Comparison of ENCODE assay signal across 8 mouse cellular contexts in genomic region chr3:89177242-89178106, GRCm38 (mm10). TPM values are rescaled to one million over a fixed set of nuclear protein-coding genes. Genes with fewer than 3 reads are reported as not detected.
DNase-seq lines count a peak whose midpoint lies in the region; ATAC-seq and TF ChIP-seq lines count a peak whose summit lies in the region.

Scamp3 (plus strand) TSS chr3:89177473.

- DNase-seq in c-Kit-positive CD71-positive TER-119-positive erythroid progenitor cells, embryonic 14.5 days (ENCODE audit: low spot score) = peak; percentile 95
- DNase-seq in heart, postnatal 0 days (ENCODE audit: low spot score) = peak; percentile 97
- peak; percentile 87 to 91 for DNase-seq in kidney, postnatal 4 days

- WGBS in forebrain, embryonic 12.5 days = under 1% methylated on average over 43 of the region's 43 CpGs
- under 1% methylated on average over 43 of the region's 43 CpGs for WGBS in heart, postnatal 0 days
- under 1% methylated on average over 43 of the region's 43 CpGs for WGBS in liver, embryonic 16.5 days (ENCODE audit: insufficient replicate concordance)
- WGBS in neural tube, embryonic 13.5 days = 0% methylated on average over 43 of the region's 43 CpGs

- H3K4me1 ChIP-seq in E14TG2a.4 (replicated peaks; ENCODE audit: low read depth, low read length) = peaks cover 48% of the 10 kb centered on the region
- H3K4me1 ChIP-seq in forebrain, embryonic 12.5 days = peaks cover 22% of the 10 kb centered on the region
- H3K4me1 ChIP-seq in heart, postnatal 0 days (ENCODE audit: control insufficient read depth, insufficient read depth) = peaks cover 9% of the 10 kb centered on the region
- peaks cover 19% of the 10 kb centered on the region for H3K4me1 ChIP-seq in liver, embryonic 16.5 days (ENCODE audit: control insufficient read depth, low read depth, low read length)
- H3K4me1 ChIP-seq in neural tube, embryonic 13.5 days (replicated peaks) = peaks cover 16% of the 10 kb centered on the region
- peaks cover 7% of the 10 kb centered on the region; the same call in 1 of the 2 replicates for H3K4me1 ChIP-seq in testis, adult 2 months (ENCODE audit: control insufficient read depth, insufficient read depth, low read length)

- no peaks in the 10 kb centered on the region for H3K9me3 ChIP-seq in E14TG2a.4 (ENCODE audit: low read length)
- H3K9me3 ChIP-seq in forebrain, embryonic 12.5 days = no peaks in the 10 kb centered on the region
- H3K9me3 ChIP-seq in heart, postnatal 0 days (replicated peaks; ENCODE audit: control insufficient read depth, low read length) = no peaks in the 10 kb centered on the region
- H3K9me3 ChIP-seq in liver, embryonic 16.5 days (replicated peaks; ENCODE audit: control insufficient read depth, low read length) = no peaks in the 10 kb centered on the region
- H3K9me3 ChIP-seq in neural tube, embryonic 13.5 days = no peaks in the 10 kb centered on the region

- TF ChIP-seq EP300 in heart, postnatal 0 days (IDR thresholded peaks at IDR 0.05; ENCODE audit: low read depth) = peak; percentile 84

- 0 out of 2 replicates have a peak, but pooled peaks have one; percentile 0 for TF ChIP-seq CTCF in E14TG2a.4 (conservative IDR thresholded peaks at IDR 0.05; ENCODE audit: low read length)
- TF ChIP-seq CTCF in heart, postnatal 0 days (IDR thresholded peaks at IDR 0.05; ENCODE audit: low read depth) = no peak
- TF ChIP-seq CTCF in testis, adult 2 months (IDR thresholded peaks at IDR 0.05; ENCODE audit: control insufficient read depth, insufficient read depth, insufficient replicate concordance, low read depth, low read length) = no peak

- H3K27ac ChIP-seq in forebrain, embryonic 12.5 days = peak within 1 kb of the TSS; percentile 67
- peak within 1 kb of the TSS; percentile 69 for H3K27ac ChIP-seq in heart, postnatal 0 days (ENCODE audit: low read depth)
- H3K27ac ChIP-seq in liver, embryonic 16.5 days (ENCODE audit: low read length) = peak within 1 kb of the TSS; percentile 47
- peak within 1 kb of the TSS; percentile 85 for H3K27ac ChIP-seq in neural tube, embryonic 13.5 days (replicated peaks)
- H3K27ac ChIP-seq in testis, adult 2 months (ENCODE audit: control insufficient read depth, insufficient read depth, low read depth, low read length) = peak within 1 kb of the TSS; percentile 69

- H3K4me2 ChIP-seq in forebrain, embryonic 12.5 days = peak within 1 kb of the TSS; percentile 93
- peak within 1 kb of the TSS; percentile 83 for H3K4me2 ChIP-seq in heart, postnatal 0 days (ENCODE audit: low read depth, low read length)
- H3K4me2 ChIP-seq in liver, embryonic 16.5 days (ENCODE audit: low read depth, low read length) = peak within 1 kb of the TSS; percentile 87
- H3K4me2 ChIP-seq in neural tube, embryonic 13.5 days = peak within 1 kb of the TSS; percentile 95

- peak; percentile 40; the same call in 1 of the 2 replicates for TF ChIP-seq POLR2A in testis, adult 2 months (IDR thresholded peaks at IDR 0.05; ENCODE audit: control insufficient read depth, low read depth, low read length)

- H3K36me3 ChIP-seq in E14TG2a.4 (ENCODE audit: insufficient read depth, low read length) = peaks cover 86% of the 10 kb centered on the region
- peaks cover 79% of the 10 kb centered on the region for H3K36me3 ChIP-seq in forebrain, embryonic 12.5 days (replicated peaks)
- peaks cover 75% of the 10 kb centered on the region for H3K36me3 ChIP-seq in heart, postnatal 0 days (replicated peaks; ENCODE audit: control insufficient read depth, insufficient read depth, low read length)
- peaks cover 46% of the 10 kb centered on the region for H3K36me3 ChIP-seq in liver, embryonic 16.5 days (ENCODE audit: control insufficient read depth, insufficient read depth)
- H3K36me3 ChIP-seq in neural tube, embryonic 13.5 days = peaks cover 77% of the 10 kb centered on the region
- H3K36me3 ChIP-seq in testis, adult 2 months (ENCODE audit: control insufficient read depth, insufficient read depth, low read length) = peaks cover 4% of the 10 kb centered on the region; the same call in 1 of the 2 replicates

- peak within 1 kb of the TSS; percentile 78 for H3K9ac ChIP-seq in forebrain, embryonic 12.5 days
- peak within 1 kb of the TSS; percentile 80 for H3K9ac ChIP-seq in heart, postnatal 0 days (replicated peaks; ENCODE audit: low read depth, low read length)
- peak within 1 kb of the TSS; percentile 72 for H3K9ac ChIP-seq in liver, embryonic 16.5 days (ENCODE audit: low read depth, low read length)
- peak within 1 kb of the TSS; percentile 87 for H3K9ac ChIP-seq in neural tube, embryonic 13.5 days

- H3K27me3 ChIP-seq in E14TG2a.4 (ENCODE audit: insufficient read depth, low read length) = no peaks in the 10 kb centered on the region
- no peaks in the 10 kb centered on the region for H3K27me3 ChIP-seq in forebrain, embryonic 12.5 days
- no peaks in the 10 kb centered on the region for H3K27me3 ChIP-seq in heart, postnatal 0 days (ENCODE audit: control insufficient read depth, insufficient read depth, low read length)
- no peaks in the 10 kb centered on the region for H3K27me3 ChIP-seq in liver, embryonic 16.5 days (ENCODE audit: control insufficient read depth, insufficient read depth, low read depth, low read length)
- no peaks in the 10 kb centered on the region for H3K27me3 ChIP-seq in neural tube, embryonic 13.5 days
- H3K27me3 ChIP-seq in testis, adult 2 months (ENCODE audit: control insufficient read depth, insufficient read depth, low read length) = no peaks in the 10 kb centered on the region

- H3K4me3 ChIP-seq in E14TG2a.4 (replicated peaks; ENCODE audit: low read length) = peak within 1 kb of the TSS; percentile 93
- H3K4me3 ChIP-seq in forebrain, embryonic 12.5 days (replicated peaks) = peak within 1 kb of the TSS; percentile 73
- peak within 1 kb of the TSS; percentile 79 for H3K4me3 ChIP-seq in heart, postnatal 0 days (ENCODE audit: low read depth, low read length)
- peak within 1 kb of the TSS; percentile 82 for H3K4me3 ChIP-seq in liver, embryonic 16.5 days (ENCODE audit: low read depth, low read length)
- H3K4me3 ChIP-seq in neural tube, embryonic 13.5 days = peak within 1 kb of the TSS; percentile 81
- peak within 1 kb of the TSS; percentile 84 for H3K4me3 ChIP-seq in testis, adult 2 months (ENCODE audit: control insufficient read depth, low read depth, low read length)

- ATAC-seq in forebrain, embryonic 12.5 days (ENCODE audit: low FRiP score) = peak; percentile 95
- peak; percentile 96 for ATAC-seq in heart, postnatal 0 days (ENCODE audit: insufficient read depth, low read depth)
- ATAC-seq in liver, embryonic 16.5 days (ENCODE audit: low read depth) = peak; percentile 95
- ATAC-seq in neural tube, embryonic 13.5 days (ENCODE audit: low read depth) = peak; percentile 97

RNA-seq across cellular contexts. Expression of gene Scamp3, which starts in this region (rescaled TPM):
- 89.7 and 94.4 TPM in 2 replicates for polyA plus RNA-seq in forebrain, embryonic 12.5 days (2016; fragmentation: Nextera tagmentation; extraction: Ambion mirVana)
- total RNA-seq in heart, postnatal 0 days (2014; rRNA removed; ENCODE audit: low replicate concordance) = 54.4 and 60.7 TPM in 2 replicates
- polyA plus RNA-seq in heart, postnatal 0 days (2015; fragmentation: Nextera tagmentation; extraction: Ambion mirVana) = 65.9 and 70.3 TPM in 2 replicates
- 47.5 and 49.0 TPM in 2 replicates for polyA plus RNA-seq in liver, embryonic 16.5 days (2015; fragmentation: Nextera tagmentation; extraction: Ambion mirVana)
- polyA plus RNA-seq in neural tube, embryonic 13.5 days (2015; fragmentation: Nextera tagmentation; extraction: Ambion mirVana) = 129 and 135 TPM in 2 replicates
- 70.9 and 73.0 TPM in 2 replicates for polyA plus RNA-seq in testis, adult 2 months (2012; rRNA removed)

Comparison
In these comparisons a context has a peak if more than half of its experiments do, and no peak if none do; other contexts are left out.
1. Peak in every context shown above with its lines: DNase-seq, ATAC-seq, H3K4me3 ChIP-seq and H3K27ac ChIP-seq.